Mouse (Mus musculus): ENCODE measurements at regions not wholly inside any gene's neighbourhood (a gene's known extent, or its start where the extent isn't known, plus 50 kb on each side); places are given as distances from the start of the nearest gene placed in this dataset.
"Not testable (repeated sequence)": the region's sequence is repeated elsewhere in the genome, so short reads cannot be mapped to it uniquely, and the experiment has no call there.

GRCm38 (mm10) chr3:114627103-114627502 lies 276.8 kb upstream of the Olfm3 start:
- 54% methylated on average over 2 of the region's 2 CpGs for WGBS
- Histone ChIP-seq H3K4me1 (replicated peaks) (no peaks in the 10 kb centered on the region), H3K36me3 (no peaks in the 10 kb centered on the region), H3K4me2 (no peak overlapping the region), H3K27me3 (no peaks in the 10 kb centered on the region), H3K9ac (no peak overlapping the region), H3K27ac (replicated peaks) (no peak overlapping the region), H3K4me3 (no peak overlapping the region), H3K9me3 (no peaks in the 10 kb centered on the region)
- ATAC-seq (ENCODE audit: low FRiP score, low read depth), result no peak

- H3K36me3 ChIP-seq, result no peaks in the 10 kb centered on the region
- no peaks in the 10 kb centered on the region for H3K4me1 ChIP-seq (replicated peaks)
- no peak overlapping the region for H3K4me2 ChIP-seq
- H3K27me3 ChIP-seq, result no peaks in the 10 kb centered on the region
- no peak overlapping the region for H3K27ac ChIP-seq (replicated peaks)
- no peak for ATAC-seq (ENCODE audit: low FRiP score, low read depth)
- no peak overlapping the region for H3K4me3 ChIP-seq
- H3K9ac ChIP-seq, result no peak overlapping the region
- no peaks in the 10 kb centered on the region for H3K9me3 ChIP-seq
- WGBS, result 82% methylated on average over 2 of the region's 2 CpGs
These were observed 268.5 kb upstream of the Olfm3 start for GRCm38 (mm10) chr3:114635362-114635761.

GRCm38 (mm10) chr3:114647957-114648356 lies 255.9 kb upstream of the Olfm3 start:
- 77% methylated on average over 3 of the region's 3 CpGs for WGBS
- H3K4me3 ChIP-seq, result no peak overlapping the region
- ATAC-seq (ENCODE audit: low FRiP score, low read depth), result no peak
- H3K4me1 ChIP-seq (replicated peaks), result no peaks in the 10 kb centered on the region
- no peaks in the 10 kb centered on the region for H3K27me3 ChIP-seq
- H3K27ac ChIP-seq (replicated peaks), result no peak overlapping the region
- no peaks in the 10 kb centered on the region for H3K36me3 ChIP-seq
- H3K9ac ChIP-seq, result no peak overlapping the region
- H3K4me2 ChIP-seq, result no peak overlapping the region
- no peaks in the 10 kb centered on the region for H3K9me3 ChIP-seq

- 53% methylated on average over 2 of the region's 2 CpGs for WGBS
- H3K36me3 ChIP-seq, result no peaks in the 10 kb centered on the region
- ATAC-seq (ENCODE audit: low FRiP score, low read depth), result peak; percentile 59
These were observed 205.9 kb upstream of the Olfm3 start for GRCm38 (mm10) chr3:114697946-114698345.

GRCm38 (mm10) chr3:114725131-114725530 lies 178.7 kb upstream of the Olfm3 start:
- no peak for ATAC-seq (ENCODE audit: low FRiP score, low read depth)
- Histone ChIP-seq H3K27me3 (no peaks in the 10 kb centered on the region), H3K9me3 (no peaks in the 10 kb centered on the region), H3K4me2 (no peak overlapping the region), H3K9ac (no peak overlapping the region), H3K36me3 (no peaks in the 10 kb centered on the region), H3K27ac (replicated peaks) (no peak overlapping the region), H3K4me3 (no peak overlapping the region), H3K4me1 (replicated peaks) (no peaks in the 10 kb centered on the region)
- 95% methylated on average over 1 of the region's 1 CpGs for WGBS

More at GRCm38 (mm10) chr3:114697946-114698345, 205.9 kb upstream of the Olfm3 start:
- no peak overlapping the region for H3K27ac ChIP-seq (replicated peaks)
- H3K4me2 ChIP-seq, result no peak overlapping the region
- H3K9me3 ChIP-seq, result no peaks in the 10 kb centered on the region
- no peak overlapping the region for H3K9ac ChIP-seq
- no peaks in the 10 kb centered on the region for H3K27me3 ChIP-seq
- no peak overlapping the region for H3K4me3 ChIP-seq
- no peaks in the 10 kb centered on the region for H3K4me1 ChIP-seq (replicated peaks)

- no peak overlapping the region for H3K4me2 ChIP-seq
- H3K36me3 ChIP-seq, result no peaks in the 10 kb centered on the region
- H3K4me1 ChIP-seq (replicated peaks), result no peaks in the 10 kb centered on the region
- no peak overlapping the region for H3K9ac ChIP-seq
- no peaks in the 10 kb centered on the region for H3K27me3 ChIP-seq
- H3K9me3 ChIP-seq, result no peaks in the 10 kb centered on the region
- WGBS, result 80% methylated on average over 2 of the region's 2 CpGs
- no peak overlapping the region for H3K27ac ChIP-seq (replicated peaks)
- no peak overlapping the region for H3K4me3 ChIP-seq
- ATAC-seq (ENCODE audit: low FRiP score, low read depth), result no peak
These were observed 167.5 kb upstream of the Olfm3 start for GRCm38 (mm10) chr3:114736426-114736825.

- no peak overlapping the region for H3K9ac ChIP-seq
- no peak overlapping the region for H3K4me2 ChIP-seq
- H3K4me1 ChIP-seq (replicated peaks), result no peaks in the 10 kb centered on the region
- H3K9me3 ChIP-seq, result no peaks in the 10 kb centered on the region
- H3K27ac ChIP-seq (replicated peaks), result no peak overlapping the region
- no peaks in the 10 kb centered on the region for H3K27me3 ChIP-seq
- H3K4me3 ChIP-seq, result no peak overlapping the region
- H3K36me3 ChIP-seq, result no peaks in the 10 kb centered on the region
- 73% methylated on average over 1 of the region's 1 CpGs for WGBS
- no peak for ATAC-seq (ENCODE audit: low FRiP score, low read depth)
These were observed 159.7 kb upstream of the Olfm3 start for GRCm38 (mm10) chr3:114744206-114744605.

- Histone ChIP-seq H3K9me3 (no peaks in the 10 kb centered on the region), H3K4me3 (no peak overlapping the region), H3K36me3 (no peaks in the 10 kb centered on the region), H3K4me2 (no peak overlapping the region), H3K27ac (replicated peaks) (no peak overlapping the region), H3K9ac (no peak overlapping the region), H3K4me1 (replicated peaks) (no peaks in the 10 kb centered on the region), H3K27me3 (no peaks in the 10 kb centered on the region)
- ATAC-seq (ENCODE audit: low FRiP score, low read depth), result no peak
These were observed 158.7 kb upstream of the Olfm3 start for GRCm38 (mm10) chr3:114745131-114745530.

GRCm38 (mm10) chr3:114757313-114757712 lies 146.6 kb upstream of the Olfm3 start:
- no peaks in the 10 kb centered on the region for H3K36me3 ChIP-seq
- H3K4me1 ChIP-seq (replicated peaks), result no peaks in the 10 kb centered on the region
- H3K4me2 ChIP-seq, result no peak overlapping the region
- H3K4me3 ChIP-seq, result no peak overlapping the region
- no peaks in the 10 kb centered on the region for H3K9me3 ChIP-seq
- no peaks in the 10 kb centered on the region for H3K27me3 ChIP-seq
- ATAC-seq (ENCODE audit: low FRiP score, low read depth), result no peak
- no peak overlapping the region for H3K9ac ChIP-seq
- WGBS, result 82% methylated on average over 4 of the region's 4 CpGs
- H3K27ac ChIP-seq (replicated peaks), result no peak overlapping the region

GRCm38 (mm10) chr3:114758592-114758991 lies 145.3 kb upstream of the Olfm3 start:
- no peaks in the 10 kb centered on the region for H3K27me3 ChIP-seq
- no peak for ATAC-seq (ENCODE audit: low FRiP score, low read depth)
- H3K4me2 ChIP-seq, result no peak overlapping the region
- H3K9me3 ChIP-seq, result no peaks in the 10 kb centered on the region
- WGBS, result 90% methylated on average over 3 of the region's 3 CpGs
- no peak overlapping the region for H3K4me3 ChIP-seq
- no peaks in the 10 kb centered on the region for H3K36me3 ChIP-seq
- no peak overlapping the region for H3K9ac ChIP-seq
- no peaks in the 10 kb centered on the region for H3K4me1 ChIP-seq (replicated peaks)
- no peak overlapping the region for H3K27ac ChIP-seq (replicated peaks)

- ATAC-seq (ENCODE audit: low FRiP score, low read depth), result no peak
- H3K9ac ChIP-seq, result no peak overlapping the region
- H3K36me3 ChIP-seq, result no peaks in the 10 kb centered on the region
- no peak overlapping the region for H3K4me3 ChIP-seq
- H3K9me3 ChIP-seq, result no peaks in the 10 kb centered on the region
- no peak overlapping the region for H3K27ac ChIP-seq (replicated peaks)
- H3K4me2 ChIP-seq, result no peak overlapping the region
- H3K4me1 ChIP-seq (replicated peaks), result no peaks in the 10 kb centered on the region
- no peaks in the 10 kb centered on the region for H3K27me3 ChIP-seq
- 34% methylated on average over 1 of the region's 1 CpGs for WGBS
These were observed 144.4 kb upstream of the Olfm3 start for GRCm38 (mm10) chr3:114759290-114760002.

GRCm38 (mm10) chr3:114762373-114762772 lies 141.5 kb upstream of the Olfm3 start:
- ATAC-seq (ENCODE audit: low FRiP score, low read depth); H3K27me3 ChIP-seq; H3K4me2 ChIP-seq; H3K4me3 ChIP-seq; H3K9ac ChIP-seq; H3K9me3 ChIP-seq; H3K4me1 ChIP-seq (replicated peaks); H3K27ac ChIP-seq (replicated peaks); H3K36me3 ChIP-seq: not testable (repeated sequence)
- WGBS, result 92% methylated on average over 8 of the region's 8 CpGs

GRCm38 (mm10) chr3:114789082-114789481 lies 114.8 kb upstream of the Olfm3 start:
- no peak overlapping the region for H3K9ac ChIP-seq
- no peaks in the 10 kb centered on the region for H3K27me3 ChIP-seq
- H3K4me3 ChIP-seq, result no peak overlapping the region
- ATAC-seq (ENCODE audit: low FRiP score, low read depth), result no peak
- no peaks in the 10 kb centered on the region for H3K9me3 ChIP-seq
- no peak overlapping the region for H3K4me2 ChIP-seq
- no peaks in the 10 kb centered on the region for H3K36me3 ChIP-seq
- H3K4me1 ChIP-seq (replicated peaks), result no peaks in the 10 kb centered on the region
- H3K27ac ChIP-seq (replicated peaks), result no peak overlapping the region
- WGBS, result 48% methylated on average over 1 of the region's 1 CpGs
